Mouse (Mus musculus): ENCODE data around the gene Inhbb.
A peak's percentile ranks its signal among the peaks of the same experiment; 100 is the strongest.

Gene Inhbb

GRCm38 (mm10) chr1:119380609-119381008 lies 41.4 kb downstream of the Inhbb start:
- DNase-seq (ENCODE audit: low spot score in 2 of 2), result no peak

GRCm38 (mm10) chr1:119375376-119375775 lies 46.7 kb downstream of the Inhbb start:
- DNase-seq (ENCODE audit: low spot score in 2 of 2), result no peak

- DNase-seq (ENCODE audit: low spot score in 2 of 2), result no peak
Observed at GRCm38 (mm10) chr1:119367546-119367945, 54.5 kb downstream of the Inhbb start.

GRCm38 (mm10) chr1:119366315-119366714 lies 55.7 kb downstream of the Inhbb start:
- DNase-seq (ENCODE audit: low spot score in 2 of 2), result peak in 1 of 2 experiments; percentile 57

All from urinary bladder, postnatal 4 days (tissue).